Mouse (Mus musculus) activated CD4-positive, CD25-positive, alpha-beta regulatory T cell (primary cell): ENCODE results near the gene Lima1. TPM values are rescaled to one million over a fixed set of nuclear protein-coding genes. Genes with fewer than 3 reads are reported as not detected.

ENCODE experiments used
- polyA plus RNA-seq, 2 experiments: library from polyadenylated mRNA; unstranded; fragments of 100-300 nt; shearing (Covaris generic); gene quantifications; one replicate each; pipeline ENCODE4 v1.2.1; 2017

Gene Lima1
- 1 to 10 TPM; 1.2 to 1.4 TPM for polyA plus RNA-seq

DNA sequence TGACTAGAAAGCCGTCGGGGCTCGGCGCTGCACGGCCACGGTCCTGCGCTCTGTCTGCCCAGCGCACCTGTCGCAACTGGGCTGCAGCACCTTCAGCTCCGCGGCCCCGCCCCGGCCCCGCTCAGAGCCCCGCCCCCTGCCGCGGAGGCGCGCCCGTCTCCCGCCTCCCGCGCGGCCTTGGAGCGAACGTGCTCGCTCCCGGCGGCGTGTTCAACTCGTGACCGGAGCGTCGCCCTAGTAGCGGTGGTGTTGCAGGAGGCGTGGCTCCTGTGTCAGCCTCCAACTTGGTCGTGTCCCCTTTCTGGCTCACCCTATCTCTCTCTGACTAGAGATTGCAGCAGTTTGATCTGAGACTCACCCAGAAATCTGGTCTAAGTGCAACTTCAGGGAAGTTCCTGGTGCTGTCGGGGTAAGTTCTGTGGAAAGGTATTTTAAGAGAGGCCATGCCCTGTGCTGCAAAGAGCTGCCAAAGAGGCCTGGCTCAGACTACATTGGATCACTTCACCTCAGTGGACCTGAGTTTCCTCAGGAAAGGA is at the start of gene Lima1:
Gene Lima1 (minus strand): TSS at position 123 of the 536 bp plus-strand sequence.

DNA sequence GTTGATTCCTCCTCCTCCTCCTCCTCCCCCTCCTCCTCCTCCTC is 102.6 kb downstream of the Lima1 start, which contains the start of gene Cers5:
Gene Cers5 (minus strand): TSS at position 5 of the 44 bp plus-strand sequence.

Other genes with a start within 250 kb of the Lima1 start
- 10 to 100 TPM; 59.3 to 62.7 TPM for gene Racgap1, start 223.8 kb downstream of the Lima1 start, polyA plus RNA-seq
- under 1 TPM; 0.07 to 0.63 TPM for gene Asic1, start 205.1 kb downstream of the Lima1 start, polyA plus RNA-seq
- 10 to 100 TPM; 31.0 to 40.1 TPM for gene Smarcd1, start 173.3 kb downstream of the Lima1 start, polyA plus RNA-seq
- not detected for gene Gm17349, start 170.0 kb downstream of the Lima1 start, polyA plus RNA-seq
- under 1 TPM; 0.14 to 0.36 TPM for gene Gpd1, start 157.9 kb downstream of the Lima1 start, polyA plus RNA-seq
- gene Cox14, start 149.8 kb downstream of the Lima1 start, polyA plus RNA-seq, result 100 to 1,000 TPM; 133 to 166 TPM
- gene Cers5, start 102.6 kb downstream of the Lima1 start, polyA plus RNA-seq, result 10 to 100 TPM; 86.7 to 92.1 TPM
- gene Fam186a, start 91.6 kb upstream of the Lima1 start, polyA plus RNA-seq, result not detected
- gene Larp4, start 94.6 kb upstream of the Lima1 start, polyA plus RNA-seq, result 10 to 100 TPM; 50.3 to 58.5 TPM
- 10 to 100 TPM; 20.0 to 22.6 TPM for gene Dip2b, start 163.2 kb upstream of the Lima1 start, polyA plus RNA-seq